Mouse (Mus musculus) heart, postnatal 10 days (tissue): ENCODE measurements around the gene Fen1. TPM values are rescaled to one million over a fixed set of nuclear protein-coding genes. Genes with fewer than 3 reads are reported as not detected.
A peak's percentile ranks its signal among the peaks of the same experiment; 100 is the strongest.

Experiments
- DNase-seq, 2 experiments: peaks; one replicate each; pipeline ENCODE4 v3.0.0; 2021
- intact Hi-C: fragments of 180-260 bp; cut with DNase I; formaldehyde crosslinking; loops from one replicate; pipeline ENCODE4 v1.15.1; 2025
- total RNA-seq, 2 experiments: library from RNA; stranded (reverse); gene quantifications; 2 replicates each; pipeline ENCODE4 v1.2.3; 2021

Fen1 gene
- total RNA-seq, 2 experiments from 2014 or later, result 12.3 to 14.4 TPM

GRCm38 (mm10) chr19:10219108-10219507 is 15.1 kb upstream of the Fen1 start:
- DNase-seq, result peak; percentile 31 to 67
- intact Hi-C loops, result no loop called here

- DNase-seq, result no peak
- intact Hi-C loops, result no loop called here
These were observed 12.1 kb upstream of the Fen1 start for GRCm38 (mm10) chr19:10216101-10216500.

GRCm38 (mm10) chr19:10213796-10214471 is 10.0 kb upstream of the Fen1 start:
- peak in 1 of 2 experiments; percentile 24 for DNase-seq
- intact Hi-C loops, result no loop called here

GRCm38 (mm10) chr19:10210885-10211284 is 6.9 kb upstream of the Fen1 start:
- intact Hi-C loops, result no loop called here
- DNase-seq, result no peak

GRCm38 (mm10) chr19:10208851-10209250 is 4.9 kb upstream of the Fen1 start:
- intact Hi-C loops, result no loop called here
- peak in 1 of 2 experiments; percentile 29 for DNase-seq

- no peak for DNase-seq
- intact Hi-C loops, result no loop called here
These were observed 1.1 kb upstream of the Fen1 start for GRCm38 (mm10) chr19:10205051-10205450.

GRCm38 (mm10) chr19:10204616-10205001 is 640 bp upstream of the Fen1 start:
- DNase-seq, result peak; percentile 48 to 69
- intact Hi-C loops, result no loop called here

GRCm38 (mm10) chr19:10203146-10203847 is 672 bp downstream of the Fen1 start:
- DNase-seq, result no peak
- intact Hi-C loops, result no loop called here

GRCm38 (mm10) chr19:10198723-10199122 is 5.2 kb downstream of the Fen1 start:
- DNase-seq, result peak; percentile 78 to 90
- intact Hi-C loops, result loop anchor here (2.0 to 5.0 kb wide), 2 partner anchors 198 to 286 kb away; partner anchors contain the start of genes Best1 and Rab3il1

GRCm38 (mm10) chr19:10198286-10198685 is 5.7 kb downstream of the Fen1 start:
- intact Hi-C loops, result loop anchor here (2.0 to 5.0 kb wide), 2 partner anchors 197 to 286 kb away; partner anchors contain the start of genes Best1 and Rab3il1

GRCm38 (mm10) chr19:10197130-10197529 is 6.8 kb downstream of the Fen1 start:
- intact Hi-C loops, result loop anchor here (5.0 kb wide), 1 partner anchor 285 kb away; no protein-coding TSS in a partner anchor
- no peak for DNase-seq

More at GRCm38 (mm10) chr19:10198286-10198685, 5.7 kb downstream of the Fen1 start:
- no peak for DNase-seq

GRCm38 (mm10) chr19:10195252-10195651 is 8.7 kb downstream of the Fen1 start:
- DNase-seq, result no peak
- intact Hi-C loops, result loop anchor here (5.0 kb wide), 1 partner anchor 283 kb away; no protein-coding TSS in a partner anchor

GRCm38 (mm10) chr19:10194337-10194736 is 9.6 kb downstream of the Fen1 start:
- no peak for DNase-seq
- intact Hi-C loops, result no loop called here

- intact Hi-C loops, result no loop called here
- peak in 1 of 2 experiments; percentile 19 for DNase-seq
These were observed 12.6 kb downstream of the Fen1 start for GRCm38 (mm10) chr19:10191326-10191725.

- peak; percentile 82 to 87 for DNase-seq
- intact Hi-C loops, result no loop called here
These were observed 13.2 kb downstream of the Fen1 start for GRCm38 (mm10) chr19:10190796-10191195.

GRCm38 (mm10) chr19:10189940-10190339 is 14.0 kb downstream of the Fen1 start:
- intact Hi-C loops, result no loop called here

GRCm38 (mm10) chr19:10189022-10189421 is 14.9 kb downstream of the Fen1 start:
- intact Hi-C loops, result no loop called here
- no peak for DNase-seq

More at GRCm38 (mm10) chr19:10189940-10190339, 14.0 kb downstream of the Fen1 start:
- no peak for DNase-seq

- DNase-seq, result no peak
These were observed 15.6 kb downstream of the Fen1 start for GRCm38 (mm10) chr19:10188281-10188811.

GRCm38 (mm10) chr19:10186569-10186968 is 17.4 kb downstream of the Fen1 start:
- DNase-seq, result no peak
- intact Hi-C loops, result no loop called here

More at GRCm38 (mm10) chr19:10188281-10188811, 15.6 kb downstream of the Fen1 start:
- intact Hi-C loops, result no loop called here

GRCm38 (mm10) chr19:10185876-10186275 is 18.1 kb downstream of the Fen1 start:
- intact Hi-C loops, result no loop called here
- no peak for DNase-seq

GRCm38 (mm10) chr19:10184096-10184495 is 19.9 kb downstream of the Fen1 start:
- no peak for DNase-seq
- intact Hi-C loops, result loop anchor here (5.0 kb wide), 1 partner anchor 147 kb away; no protein-coding TSS in a partner anchor
